Mouse (Mus musculus) limb, embryonic 11.5 days (tissue): ENCODE results near the gene Egr2. TPM values are rescaled to one million over a fixed set of nuclear protein-coding genes. Genes with fewer than 3 reads are reported as not detected.

Experiments used
- ATAC-seq: fragments of 200-750 bp; cut with Nextera tagmentation; 2 replicates; pipeline ENCODE4 v1.8.0; 2017; ENCODE audit warnings: low read depth; ENCODE audit not compliant: insufficient number of reproducible peaks, low FRiP score, low TSS enrichment
- DNase-seq: peaks from one replicate; pipeline ENCODE4 v3.0.0-alpha.2; 2015; ENCODE audit warnings: low spot score
- H3K27ac ChIP-seq: fragments of 300-500 bp; sonication (generic); replicated peaks from 2 replicates; pipeline ENCODE4 v1.5.1; 2014; ENCODE audit warnings: low read depth, mild to moderate bottlenecking, low read length
- H3K27me3 ChIP-seq: fragments of 300-500 bp; sonication (generic); 2 replicates; pipeline ENCODE4 v1.6.1; 2014; ENCODE audit warnings: mild to moderate bottlenecking, low read length, mixed read lengths; ENCODE audit not compliant: control insufficient read depth, insufficient read depth
- H3K36me3 ChIP-seq: fragments of 300-500 bp; sonication (generic); 2 replicates; pipeline ENCODE4 v1.6.1; 2014; ENCODE audit warnings: mild to moderate bottlenecking, low read length, moderate library complexity, mixed read lengths; ENCODE audit not compliant: control insufficient read depth, insufficient read depth
- H3K4me1 ChIP-seq: fragments of 300-500 bp; sonication (generic); 2 replicates; pipeline ENCODE4 v1.6.1; 2014; ENCODE audit warnings: low read length, mixed read lengths; ENCODE audit not compliant: control insufficient read depth, insufficient read depth
- H3K4me2 ChIP-seq: fragments of 300-500 bp; sonication (generic); 2 replicates; pipeline ENCODE4 v1.6.1; 2014; ENCODE audit warnings: low read depth, mild to moderate bottlenecking, moderate library complexity; ENCODE audit not compliant: severe bottlenecking
- H3K4me3 ChIP-seq: fragments of 300-500 bp; sonication (generic); 2 replicates; pipeline ENCODE4 v1.5.1; 2014; ENCODE audit warnings: low read depth, low read length
- H3K9ac ChIP-seq: fragments of 300-500 bp; sonication (generic); 2 replicates; pipeline ENCODE4 v1.6.1; 2014; ENCODE audit warnings: mild to moderate bottlenecking, low read length
- H3K9me3 ChIP-seq: fragments of 300-500 bp; sonication (generic); 2 replicates; pipeline ENCODE4 v1.6.1; 2016; ENCODE audit warnings: low read length; ENCODE audit not compliant: control insufficient read depth
- WGBS: fragments of 180-500 bp; shearing (Covaris S2); extraction: QIAGEN DNeasy Blood & Tissue Kit; methylation state at CpG from one replicate; pipeline ENCODE4 v1.1.7; 2014; 5-methylcytosine and 5-hydroxymethylcytosine counted together
- polyA plus RNA-seq: library from polyadenylated mRNA; unstranded; fragments of >200 nt; fragmentation: Nextera tagmentation; extraction: Ambion mirVana; gene quantifications from 2 replicates; pipeline ENCODE4 v1.2.1, GENCODE M21; 2014

The Egr2 gene
- polyA plus RNA-seq: 0.17 and 0.27 TPM in 2 replicates

- Histone ChIP-seq H3K9ac (no peak within 1 kb of the TSS), H3K4me1 (peaks cover 15% of the 10 kb centered on the region), H3K9me3 (no peaks in the 10 kb centered on the region), H3K27me3 (peaks cover 53% of the 10 kb centered on the region), H3K4me2 (peak within 1 kb of the TSS; percentile 89), H3K4me3 (peak within 1 kb of the TSS; percentile 39), H3K36me3 (no peaks in the 10 kb centered on the region), H3K27ac (no peak within 1 kb of the TSS)
- ATAC-seq (no peak), DNase-seq (peak; percentile 54)
- WGBS: 0% methylated on average over 29 of the region's 37 CpGs
Measured at GRCm38 (mm10) chr10:67535256-67535655, at the start of gene Egr2. TSS of gene Egr2 (plus strand) at chr10:67535475.

- Histone ChIP-seq H3K9ac (no peak overlapping the region), H3K27ac (no peak overlapping the region), H3K4me2 (no peak overlapping the region), H3K4me3 (no peak overlapping the region), H3K4me1 (no peaks in the 10 kb centered on the region), H3K36me3 (no peaks in the 10 kb centered on the region), H3K9me3 (no peaks in the 10 kb centered on the region), H3K27me3 (no peaks in the 10 kb centered on the region)
- DNase-seq: no peak
- WGBS: 91% methylated on average over 7 of the region's 7 CpGs
- ATAC-seq: no peak
Measured at GRCm38 (mm10) chr10:67487496-67487895, 47.8 kb upstream of the Egr2 start.

DNA sequence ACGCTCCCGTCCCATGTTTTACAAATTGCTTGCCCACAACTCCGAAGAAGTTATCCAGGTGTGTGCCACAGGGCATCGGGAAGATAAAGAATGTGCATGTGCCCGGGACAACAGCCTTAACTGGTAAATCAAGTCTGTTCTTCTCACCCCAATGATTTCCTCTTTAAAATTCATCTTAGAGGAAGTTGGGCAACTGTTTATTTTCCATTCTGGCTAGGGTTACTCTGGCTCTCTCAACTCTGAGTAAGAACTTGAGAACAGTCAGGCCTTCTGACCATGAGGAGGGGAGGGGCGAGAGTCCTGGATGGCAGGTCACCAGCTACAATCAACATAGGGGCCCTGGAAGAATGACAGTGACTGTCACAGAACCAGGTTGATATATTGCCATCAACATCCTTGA, 45.4 kb upstream of the Egr2 start:
- 83% methylated on average over 6 of the region's 6 CpGs for WGBS

GRCm38 (mm10) chr10:67490632-67491031, 44.6 kb upstream of the Egr2 start:
- WGBS: 84% methylated on average over 5 of the region's 5 CpGs
- Histone ChIP-seq H3K9ac (no peak overlapping the region), H3K27ac (no peak overlapping the region), H3K27me3 (no peaks in the 10 kb centered on the region), H3K9me3 (no peaks in the 10 kb centered on the region), H3K4me2 (no peak overlapping the region), H3K4me3 (no peak overlapping the region), H3K36me3 (no peaks in the 10 kb centered on the region), H3K4me1 (no peaks in the 10 kb centered on the region)
- ATAC-seq (no peak), DNase-seq (no peak)

More for the DNA sequence above, 45.4 kb upstream of the Egr2 start:
- Histone ChIP-seq H3K36me3 (no peaks in the 10 kb centered on the region), H3K27ac (no peak overlapping the region), H3K9me3 (no peaks in the 10 kb centered on the region), H3K9ac (no peak overlapping the region), H3K4me1 (no peaks in the 10 kb centered on the region), H3K27me3 (no peaks in the 10 kb centered on the region), H3K4me3 (no peak overlapping the region), H3K4me2 (no peak overlapping the region)
- no peak for ATAC-seq
- no peak for DNase-seq

- no peaks in the 10 kb centered on the region for H3K4me1 ChIP-seq
- 77% methylated on average over 11 of the region's 11 CpGs for WGBS
- no peaks in the 10 kb centered on the region for H3K36me3 ChIP-seq
- H3K27ac ChIP-seq: no peak overlapping the region
- H3K27me3 ChIP-seq: no peaks in the 10 kb centered on the region
- no peak overlapping the region for H3K9ac ChIP-seq
- H3K4me3 ChIP-seq: no peak overlapping the region
- no peaks in the 10 kb centered on the region for H3K9me3 ChIP-seq
- DNase-seq (no peak), ATAC-seq (no peak)
- no peak overlapping the region for H3K4me2 ChIP-seq
Measured at GRCm38 (mm10) chr10:67492161-67492571, 43.1 kb upstream of the Egr2 start.

DNA sequence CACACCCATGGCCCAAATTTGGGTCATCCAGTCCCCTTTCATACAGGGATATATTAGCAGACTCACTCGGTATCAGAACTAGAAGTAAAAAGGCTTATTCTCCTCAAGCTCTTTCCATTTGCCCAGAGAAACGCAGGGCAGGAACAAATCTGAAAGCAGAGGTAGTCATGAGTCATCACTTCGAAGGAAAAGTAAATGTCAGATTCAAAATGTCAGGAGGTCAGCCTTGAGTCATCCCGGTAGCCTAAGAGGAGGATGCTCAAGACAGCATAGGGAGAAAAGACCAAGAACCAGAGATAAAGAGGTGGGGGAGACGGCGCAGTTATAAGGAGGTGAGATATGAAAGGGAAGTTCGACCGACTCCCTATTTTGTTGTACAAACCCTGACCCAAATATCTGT, 41.7 kb upstream of the Egr2 start:
- no peak overlapping the region for H3K9ac ChIP-seq
- 89% methylated on average over 8 of the region's 8 CpGs for WGBS
- ATAC-seq: no peak

DNA sequence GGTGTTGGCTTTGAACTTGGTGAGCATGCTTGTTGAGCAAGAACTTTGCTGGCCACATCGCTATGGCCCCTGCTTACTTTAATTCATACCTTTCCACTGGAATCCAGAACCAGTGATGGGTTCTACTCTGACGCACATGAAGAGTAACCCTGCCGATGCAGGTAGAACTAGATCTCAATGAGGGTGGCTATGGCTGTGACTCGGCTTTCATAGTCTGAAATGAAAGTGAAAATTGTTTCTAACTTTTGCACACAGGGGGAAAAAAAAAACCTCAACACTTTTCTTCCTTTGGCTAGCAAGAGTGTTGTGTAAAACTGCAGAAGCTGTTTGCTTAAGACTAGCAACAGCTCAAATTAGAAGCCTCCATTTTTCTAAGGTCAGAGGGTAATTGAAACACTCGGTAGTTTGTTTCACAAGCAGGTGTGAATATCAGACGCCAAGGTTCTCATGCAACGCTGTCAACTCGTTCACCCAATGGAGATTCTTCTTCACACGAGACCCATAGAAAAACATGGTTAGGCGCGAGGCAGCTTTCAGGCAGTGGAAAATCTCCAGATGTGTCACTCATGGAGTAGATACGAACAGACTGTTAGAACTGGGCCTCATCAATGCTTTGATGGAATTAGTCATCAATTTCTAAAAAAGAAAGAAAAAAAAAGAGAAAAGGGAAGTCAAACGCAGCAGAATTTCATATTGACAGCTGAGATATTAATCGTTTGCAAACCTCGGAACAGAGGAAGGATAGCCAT, 38.0 kb upstream of the Egr2 start:
- ATAC-seq (no peak), DNase-seq (no peak)
- Histone ChIP-seq H3K9me3 (no peaks in the 10 kb centered on the region), H3K4me3 (no peak overlapping the region), H3K36me3 (no peaks in the 10 kb centered on the region), H3K27me3 (no peaks in the 10 kb centered on the region), H3K27ac (no peak overlapping the region), H3K4me2 (no peak overlapping the region), H3K4me1 (no peaks in the 10 kb centered on the region), H3K9ac (no peak overlapping the region)
- WGBS: 88% methylated on average over 15 of the region's 15 CpGs

More for the DNA sequence above, 41.7 kb upstream of the Egr2 start:
- Histone ChIP-seq H3K4me2 (no peak overlapping the region), H3K4me1 (no peaks in the 10 kb centered on the region), H3K4me3 (no peak overlapping the region), H3K27ac (no peak overlapping the region), H3K9me3 (no peaks in the 10 kb centered on the region), H3K27me3 (no peaks in the 10 kb centered on the region), H3K36me3 (no peaks in the 10 kb centered on the region)
- DNase-seq: no peak

- Histone ChIP-seq H3K36me3 (no peaks in the 10 kb centered on the region), H3K27me3 (no peaks in the 10 kb centered on the region), H3K9me3 (no peaks in the 10 kb centered on the region), H3K27ac (no peak overlapping the region), H3K4me3 (no peak overlapping the region), H3K4me1 (no peaks in the 10 kb centered on the region), H3K9ac (no peak overlapping the region), H3K4me2 (no peak overlapping the region)
- WGBS: 91% methylated on average over 9 of the region's 9 CpGs
- DNase-seq (no peak), ATAC-seq (no peak)
Measured at GRCm38 (mm10) chr10:67497951-67498350, 37.3 kb upstream of the Egr2 start.
